Mouse (Mus musculus) kidney, adult 2 months (tissue): Measurements from ENCODE around the gene Fam214a.

Experiments used
- CTCF ChIP-seq: fragments of 200-500 bp; conservative IDR thresholded peaks from 2 replicates; pipeline ENCODE4 v1.5.1; 2011; ENCODE audit warnings: low read depth, mild to moderate bottlenecking, control low read depth, low read length, moderate library complexity, mixed read lengths; ENCODE audit not compliant: insufficient read depth, insufficient read length
- POLR2A ChIP-seq: fragments of 200-500 bp; IDR thresholded peaks from one replicate; pipeline ENCODE4 v1.6.1; 2011; ENCODE audit warnings: low read depth, low read length, control low read depth

DNA sequence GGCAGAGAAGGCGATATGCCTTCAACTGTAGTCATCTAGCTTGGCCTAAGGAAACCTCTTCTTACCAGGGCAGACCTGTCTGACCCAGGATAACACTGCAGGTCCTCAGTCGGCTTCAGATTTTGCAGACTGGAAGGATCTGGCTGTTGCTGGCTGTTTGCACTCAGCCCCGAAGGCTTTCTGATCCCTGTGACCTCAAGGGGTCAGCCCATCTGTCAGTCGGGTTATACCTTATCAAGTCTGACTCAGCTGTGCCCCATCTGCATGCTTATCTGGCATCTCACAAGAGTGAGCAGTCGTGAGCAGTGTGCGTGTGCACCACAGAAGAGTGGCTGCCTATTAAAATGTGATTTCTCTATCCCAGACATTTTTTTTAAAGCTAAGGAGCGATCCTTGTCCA, 71.4 kb downstream of the Fam214a start:
- TF ChIP-seq CTCF (no peak), POLR2A (no peak)
